Mouse (Mus musculus): ENCODE results near the gene Tnni2.

- TF ChIP-seq EP300 (IDR thresholded peaks at IDR 0.05; ENCODE audit: insufficient read depth, low read depth, low read length) (no peak), POLR2A (IDR thresholded peaks at IDR 0.05; ENCODE audit: insufficient read depth, low read length) (no peak)
Measured at GRCm38 (mm10) chr7:142442908-142443420, 1.4 kb downstream of the Tnni2 start.

Measured in ES-Bruce4 (cell line).